Mouse (Mus musculus) erythroblast, embryonic 14.5 days (primary cell): ENCODE results near the gene Amdhd2.

Source experiments
- GATA1 ChIP-seq: IDR thresholded peaks from 2 replicates; pipeline ENCODE4 v1.6.1; 2012; ENCODE audit warnings: low read length, inconsistent platforms, mixed read lengths
- TAL1 ChIP-seq: IDR thresholded peaks from 3 replicates; pipeline ENCODE4 v1.6.1; 2012; ENCODE audit warnings: low read length, inconsistent platforms, mixed read lengths

- TF ChIP-seq GATA1 (no peak), TAL1 (no peak)
Observed at GRCm38 (mm10) chr17:24150824-24151223, 12.7 kb downstream of the Amdhd2 start, which contains the start of gene Pdpk1.
